Mouse (Mus musculus) liver, postnatal 0 days (tissue): Measurements from ENCODE around the gene H1fnt. TPM values are rescaled to one million over a fixed set of nuclear protein-coding genes. Genes with fewer than 3 reads are reported as not detected.

Experiments
- ATAC-seq: fragments of 200-750 bp; cut with Nextera tagmentation; 2 replicates; pipeline ENCODE4 v1.8.0; 2017; ENCODE audit warnings: mild to moderate bottlenecking, moderate library complexity
- DNase-seq: peaks from one replicate; pipeline ENCODE4 v3.0.0-alpha.2; 2016
- H3K27ac ChIP-seq: fragments of 300-500 bp; sonication (generic); 2 replicates; pipeline ENCODE4 v1.5.1; 2014; ENCODE audit warnings: antibody characterized with exemption, moderate library complexity, mild to moderate bottlenecking, low read depth
- H3K27me3 ChIP-seq: fragments of 300-500 bp; sonication (generic); 2 replicates; pipeline ENCODE4 v1.6.1; 2014; ENCODE audit warnings: low read length, control low read depth, mixed read lengths; ENCODE audit not compliant: insufficient read depth
- H3K36me3 ChIP-seq: fragments of 300-500 bp; sonication (generic); replicated peaks from 2 replicates; pipeline ENCODE4 v1.6.1; 2014; ENCODE audit warnings: mild to moderate bottlenecking, control low read depth, low read length, moderate library complexity, mixed read lengths; ENCODE audit not compliant: insufficient read depth
- H3K4me1 ChIP-seq: fragments of 300-500 bp; sonication (generic); 2 replicates; pipeline ENCODE4 v1.6.1; 2014; ENCODE audit warnings: antibody characterized with exemption, mild to moderate bottlenecking, control low read depth; ENCODE audit not compliant: insufficient read depth
- H3K4me2 ChIP-seq: fragments of 300-500 bp; sonication (generic); 2 replicates; pipeline ENCODE4 v1.6.1; 2014; ENCODE audit warnings: low read depth, mild to moderate bottlenecking, low read length, moderate library complexity, mixed read lengths
- H3K4me3 ChIP-seq: fragments of 300-500 bp; sonication (generic); 2 replicates; pipeline ENCODE4 v1.5.1; 2014; ENCODE audit warnings: low read depth, low read length
- H3K9ac ChIP-seq: fragments of 300-500 bp; sonication (generic); replicated peaks from 2 replicates; pipeline ENCODE4 v1.6.1; 2014; ENCODE audit warnings: mild to moderate bottlenecking, moderate library complexity
- H3K9me3 ChIP-seq: fragments of 300-500 bp; sonication (generic); 2 replicates; pipeline ENCODE4 v1.6.1; 2016; ENCODE audit warnings: mild to moderate bottlenecking, control low read depth, low read length, mixed read lengths
- CTCF ChIP-seq: sonication (generic); IDR thresholded peaks from 2 replicates; pipeline ENCODE4 v1.5.1; 2016; ENCODE audit warnings: antibody characterized with exemption, low read depth
- EP300 ChIP-seq: IDR thresholded peaks from 2 replicates; pipeline ENCODE4 v1.6.1; 2016; ENCODE audit warnings: antibody characterized with exemption, low read depth, mild to moderate bottlenecking
- WGBS: fragments of 180-500 bp; shearing (Covaris S2); extraction: QIAGEN DNeasy Blood & Tissue Kit; methylation state at CpG from one replicate; pipeline ENCODE4 v1.1.7; 2014; ENCODE audit not compliant: insufficient replicate concordance; 5-methylcytosine and 5-hydroxymethylcytosine counted together
- polyA plus RNA-seq: library from polyadenylated mRNA; unstranded; fragments of >200 nt; fragmentation: Nextera tagmentation; extraction: Ambion mirVana; gene quantifications from 2 replicates; pipeline ENCODE4 v1.2.1, GENCODE M21; 2015

H1fnt gene
- polyA plus RNA-seq, 1 experiment from 2014 or later, result not detected

DNA sequence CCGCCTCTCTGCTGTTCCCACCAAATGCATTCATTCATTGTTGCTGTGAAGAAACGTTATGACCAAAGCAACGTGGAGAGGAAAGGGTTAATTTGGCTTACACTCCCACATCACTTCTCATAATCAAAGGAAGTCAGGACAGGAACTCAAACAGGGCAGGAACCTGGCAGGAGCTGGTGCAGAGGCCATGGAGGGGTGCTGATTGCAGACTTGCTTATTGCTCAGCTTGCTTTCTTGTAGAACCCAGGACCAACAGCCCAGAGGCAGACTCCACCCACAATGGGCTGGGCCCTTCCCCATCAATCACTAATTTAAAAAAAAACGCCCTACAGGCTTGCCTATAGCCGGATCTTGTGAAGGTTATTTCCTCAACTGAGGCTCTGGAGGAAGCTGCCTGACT is 43.0 kb downstream of the H1fnt start:
- Histone ChIP-seq H3K27ac (no peak overlapping the region), H3K36me3 (no peaks in the 10 kb centered on the region), H3K9me3 (no peaks in the 10 kb centered on the region), H3K4me1 (no peaks in the 10 kb centered on the region), H3K4me3 (no peak overlapping the region), H3K27me3 (no peaks in the 10 kb centered on the region), H3K9ac (no peak overlapping the region), H3K4me2 (no peak overlapping the region)
- ATAC-seq (no peak), DNase-seq (no peak)
- no peak for TF ChIP-seq CTCF
- TF ChIP-seq EP300, result no peak
- WGBS, result 41% methylated on average over 5 of the region's 5 CpGs

DNA sequence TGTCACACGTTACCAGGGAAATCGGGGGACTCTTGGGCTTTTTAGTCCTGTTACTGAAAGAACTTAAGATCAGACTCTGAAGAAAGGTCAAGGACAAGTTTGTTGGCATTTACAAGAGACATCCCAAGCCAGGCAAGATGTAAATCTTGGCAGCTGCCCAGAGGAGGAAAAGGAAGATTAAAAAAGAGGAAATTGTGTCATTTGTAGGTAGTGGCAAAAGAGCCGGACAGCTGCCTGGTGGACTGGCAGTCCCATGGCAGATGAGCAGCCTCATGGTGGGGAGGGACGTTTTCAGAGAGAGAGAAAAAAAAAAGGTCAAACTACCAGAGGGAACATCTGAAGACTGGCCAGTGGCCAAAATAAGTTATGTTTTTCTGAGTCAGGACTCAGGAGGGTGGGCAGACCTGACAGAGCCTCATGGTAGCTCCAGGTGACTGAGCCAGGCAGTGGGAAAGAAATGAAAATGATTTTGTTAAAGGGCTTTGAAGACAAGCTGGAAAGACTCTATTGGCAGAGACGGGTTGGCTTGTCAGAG is 43.7 kb downstream of the H1fnt start:
- 55% methylated on average over 5 of the region's 5 CpGs for WGBS
- ATAC-seq, result no peak

DNA sequence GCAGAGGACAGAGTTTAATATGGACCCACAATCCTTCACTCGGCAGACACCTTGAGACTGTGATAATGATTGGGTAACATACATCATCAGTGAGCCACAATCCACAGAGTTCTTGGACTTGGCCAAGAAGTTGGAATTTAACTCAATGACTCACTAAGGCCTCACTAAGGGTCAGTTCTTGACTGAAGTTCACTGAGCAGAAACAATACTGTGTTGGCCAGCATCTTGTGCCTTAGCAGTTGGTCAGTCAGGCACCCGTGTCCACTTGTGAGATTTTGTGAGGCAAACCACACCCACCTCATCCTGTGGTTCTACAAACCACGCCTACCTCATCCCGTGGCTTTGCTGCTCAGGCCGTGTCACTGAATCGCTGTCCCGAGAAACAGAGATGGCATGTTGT is 47.4 kb downstream of the H1fnt start:
- TF ChIP-seq CTCF (no peak), EP300 (no peak)
- H3K4me2 ChIP-seq, result no peak overlapping the region
- H3K36me3 ChIP-seq, result no peaks in the 10 kb centered on the region
- no peak for ATAC-seq
- no peaks in the 10 kb centered on the region for H3K4me1 ChIP-seq
- H3K9ac ChIP-seq, result no peak overlapping the region
- no peak for DNase-seq
- H3K9me3 ChIP-seq, result no peaks in the 10 kb centered on the region
- H3K27me3 ChIP-seq, result no peaks in the 10 kb centered on the region
- no peak overlapping the region for H3K27ac ChIP-seq
- 56% methylated on average over 7 of the region's 7 CpGs for WGBS
- H3K4me3 ChIP-seq, result no peak overlapping the region

More for the DNA sequence above, 43.7 kb downstream of the H1fnt start:
- Histone ChIP-seq H3K4me1 (no peaks in the 10 kb centered on the region), H3K4me3 (no peak overlapping the region), H3K9ac (no peak overlapping the region), H3K9me3 (no peaks in the 10 kb centered on the region), H3K27me3 (no peaks in the 10 kb centered on the region), H3K36me3 (no peaks in the 10 kb centered on the region), H3K4me2 (no peak overlapping the region), H3K27ac (no peak overlapping the region)
- no peak for DNase-seq
- TF ChIP-seq CTCF, result no peak
- TF ChIP-seq EP300, result no peak

Other genes starting within 250 kb of the H1fnt start
- 9.1 and 9.2 TPM in 2 replicates for gene Pfkm, start 164.7 kb downstream of the H1fnt start, polyA plus RNA-seq
- 4.7 and 6.7 TPM in 2 replicates for gene Senp1, start 163.5 kb downstream of the H1fnt start, polyA plus RNA-seq
- gene Asb8, start 91.7 kb downstream of the H1fnt start, polyA plus RNA-seq, result 23.6 and 24.1 TPM in 2 replicates
- not detected in 2 replicates for gene Ccdc184, start 90.1 kb downstream of the H1fnt start, polyA plus RNA-seq
- not detected in 2 replicates for gene Olfr288, start 61.8 kb downstream of the H1fnt start, polyA plus RNA-seq
- not detected in 2 replicates for gene Gm44579, start 36.3 kb downstream of the H1fnt start, polyA plus RNA-seq
- not detected in 2 replicates for gene Olfr287, start 36.2 kb downstream of the H1fnt start, polyA plus RNA-seq
- not detected in 2 replicates for gene Olfr286, start 22.8 kb downstream of the H1fnt start, polyA plus RNA-seq
- 0.06 and 0.08 TPM in 2 replicates for gene Zfp641, start 38.9 kb upstream of the H1fnt start, polyA plus RNA-seq
- gene Olfr285, start 60.1 kb upstream of the H1fnt start, polyA plus RNA-seq, result not detected in 2 replicates
- gene Olfr284, start 83.7 kb upstream of the H1fnt start, polyA plus RNA-seq, result not detected in 2 replicates
- not detected in 2 replicates for gene Olfr283, start 123.7 kb upstream of the H1fnt start, polyA plus RNA-seq
- gene Olfr282, start 173.9 kb upstream of the H1fnt start, polyA plus RNA-seq, result not detected in 2 replicates
- gene Olfr281, start 195.3 kb upstream of the H1fnt start, polyA plus RNA-seq, result not detected in 2 replicates
- gene OR5BS1P, start 212.6 kb upstream of the H1fnt start, polyA plus RNA-seq, result not detected in 2 replicates
- not detected in 2 replicates for gene Lalba, start 225.4 kb upstream of the H1fnt start, polyA plus RNA-seq
- gene Olfr279, start 235.1 kb upstream of the H1fnt start, polyA plus RNA-seq, result not detected in 2 replicates